Mouse (Mus musculus) intestine, embryonic 14.5 days (tissue): ENCODE measurements around the gene Farp1. TPM values are rescaled to one million over a fixed set of nuclear protein-coding genes. Genes with fewer than 3 reads are reported as not detected.

Experiments used
- ATAC-seq: fragments of 200-750 bp; cut with Nextera tagmentation; replicated peaks from 2 replicates; pipeline ENCODE4 v1.8.0; 2017; ENCODE audit warnings: low read depth, moderate number of reproducible peaks, moderate TSS enrichment, moderate library complexity; ENCODE audit not compliant: low FRiP score, low TSS enrichment
- DNase-seq: peaks from one replicate; pipeline ENCODE4 v3.0.0-alpha.2; 2018; ENCODE audit warnings: low spot score
- H3K27ac ChIP-seq: fragments of 300-500 bp; sonication (generic); 2 replicates; pipeline ENCODE4 v1.5.1; 2014; ENCODE audit warnings: low read depth, mild to moderate bottlenecking, control low read depth
- H3K27me3 ChIP-seq: fragments of 300-500 bp; sonication (generic); replicated peaks from 2 replicates; pipeline ENCODE4 v1.6.1; 2014; ENCODE audit warnings: low read length, control low read depth; ENCODE audit not compliant: control insufficient read depth, insufficient read depth
- H3K36me3 ChIP-seq: fragments of 300-500 bp; sonication (generic); 2 replicates; pipeline ENCODE4 v1.6.1; 2014; ENCODE audit warnings: low read length, control low read depth; ENCODE audit not compliant: control insufficient read depth, insufficient read depth
- H3K4me1 ChIP-seq: fragments of 300-500 bp; sonication (generic); replicated peaks from 2 replicates; pipeline ENCODE4 v1.6.1; 2014; ENCODE audit warnings: low read length, control low read depth, mixed read lengths; ENCODE audit not compliant: control insufficient read depth, insufficient read depth
- H3K4me2 ChIP-seq: fragments of 300-500 bp; sonication (generic); 2 replicates; pipeline ENCODE4 v1.6.1; 2014; ENCODE audit warnings: low read length
- H3K4me3 ChIP-seq: fragments of 300-500 bp; sonication (generic); 2 replicates; pipeline ENCODE4 v1.5.1; 2014; ENCODE audit warnings: low read depth, low read length, control low read depth, mixed read lengths
- H3K9ac ChIP-seq: fragments of 300-500 bp; sonication (generic); 2 replicates; pipeline ENCODE4 v1.6.1; 2014; ENCODE audit warnings: mild to moderate bottlenecking, low read length
- H3K9me3 ChIP-seq: fragments of 300-500 bp; sonication (generic); 2 replicates; pipeline ENCODE4 v1.6.1; 2016; ENCODE audit warnings: low read length, control low read depth; ENCODE audit not compliant: control insufficient read depth
- WGBS: fragments of 180-500 bp; shearing (Covaris S2); extraction: QIAGEN DNeasy Blood & Tissue Kit; methylation state at CpG from one replicate; pipeline ENCODE4 v1.1.7; 2014; 5-methylcytosine and 5-hydroxymethylcytosine counted together
- polyA plus RNA-seq: library from polyadenylated mRNA; unstranded; fragments of >200 nt; fragmentation: Nextera tagmentation; extraction: Ambion mirVana; gene quantifications from 2 replicates; pipeline ENCODE4 v1.2.1, GENCODE M21; 2014

The Farp1 gene
- polyA plus RNA-seq, 1 experiment from 2014 or later = 26.1 TPM

DNA sequence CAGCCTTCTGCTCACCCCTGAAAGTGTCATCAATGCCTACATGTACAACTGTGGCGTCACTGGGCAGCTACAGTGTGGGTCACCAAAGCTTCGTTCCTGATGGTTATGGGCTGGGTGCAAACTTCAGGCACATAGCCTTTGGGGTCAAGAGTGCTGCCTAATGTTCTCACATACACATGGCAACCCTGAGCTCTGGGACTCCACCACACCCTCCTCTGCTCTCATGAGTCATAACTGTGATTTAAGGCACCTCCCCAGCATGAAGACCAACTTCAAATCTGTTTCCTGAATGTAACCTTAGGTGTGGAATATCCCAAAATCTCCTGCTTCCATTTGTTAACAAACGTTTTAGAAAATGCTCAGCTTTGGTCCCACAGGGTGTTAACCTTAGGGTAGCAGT, 257.4 kb downstream of the Farp1 start:
- no peak overlapping the region for H3K27ac ChIP-seq
- H3K27me3 ChIP-seq = no peaks in the 10 kb centered on the region
- H3K36me3 ChIP-seq = peaks cover 68% of the 10 kb centered on the region
- ATAC-seq (no peak), DNase-seq (no peak)
- WGBS = 94% methylated on average over 3 of the region's 3 CpGs
- no peaks in the 10 kb centered on the region for H3K9me3 ChIP-seq
- H3K4me1 ChIP-seq = no peaks in the 10 kb centered on the region
- no peak overlapping the region for H3K9ac ChIP-seq
- no peak overlapping the region for H3K4me2 ChIP-seq
- no peak overlapping the region for H3K4me3 ChIP-seq

- Histone ChIP-seq H3K27me3 (no peaks in the 10 kb centered on the region), H3K4me1 (no peaks in the 10 kb centered on the region), H3K27ac (no peak overlapping the region), H3K36me3 (peaks cover 62% of the 10 kb centered on the region), H3K9me3 (no peaks in the 10 kb centered on the region), H3K4me3 (no peak overlapping the region), H3K9ac (no peak overlapping the region), H3K4me2 (no peak overlapping the region)
- DNase-seq (no peak), ATAC-seq (no peak)
- 89% methylated on average over 12 of the region's 12 CpGs for WGBS
Measured at GRCm38 (mm10) chr14:121294484-121294883, 259.5 kb downstream of the Farp1 start.

- DNase-seq (no peak), ATAC-seq (no peak)
- H3K4me3 ChIP-seq = no peak overlapping the region
- H3K27me3 ChIP-seq = no peaks in the 10 kb centered on the region
- no peak overlapping the region for H3K9ac ChIP-seq
- no peak overlapping the region for H3K27ac ChIP-seq
- no peak overlapping the region for H3K4me2 ChIP-seq
- peaks cover 67% of the 10 kb centered on the region for H3K36me3 ChIP-seq
- 92% methylated on average over 6 of the region's 6 CpGs for WGBS
- H3K9me3 ChIP-seq = no peaks in the 10 kb centered on the region
- no peaks in the 10 kb centered on the region for H3K4me1 ChIP-seq
Measured at GRCm38 (mm10) chr14:121297103-121297502, 262.1 kb downstream of the Farp1 start.

- DNase-seq = no peak
- peak; percentile 75 for ATAC-seq
Measured at GRCm38 (mm10) chr14:121298537-121298936, 263.5 kb downstream of the Farp1 start.

DNA sequence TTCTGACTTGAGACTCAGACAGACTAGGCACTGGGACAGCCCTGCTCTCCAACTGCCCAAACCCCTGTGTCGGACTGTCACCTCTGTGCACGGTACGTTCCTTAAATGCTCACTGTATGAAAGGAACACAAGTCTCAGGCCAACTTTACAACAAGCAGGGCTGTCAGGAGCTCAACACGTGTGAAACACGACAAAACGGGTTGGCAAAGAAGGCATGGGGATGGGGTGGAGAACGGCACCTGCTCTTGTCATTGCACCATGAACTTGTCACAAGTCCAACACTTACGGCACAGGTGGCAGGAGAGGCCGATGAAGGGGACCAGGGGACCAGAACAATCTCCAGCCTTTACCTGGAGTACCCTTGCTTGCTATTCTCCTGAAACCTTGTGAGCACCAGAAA, 264.1 kb downstream of the Farp1 start:
- H3K4me3 ChIP-seq = no peak overlapping the region
- ATAC-seq (no peak), DNase-seq (no peak)
- no peaks in the 10 kb centered on the region for H3K4me1 ChIP-seq
- no peak overlapping the region for H3K27ac ChIP-seq
- H3K36me3 ChIP-seq = peaks cover 55% of the 10 kb centered on the region
- no peak overlapping the region for H3K4me2 ChIP-seq
- H3K27me3 ChIP-seq = no peaks in the 10 kb centered on the region
- WGBS = 86% methylated on average over 9 of the region's 9 CpGs
- no peaks in the 10 kb centered on the region for H3K9me3 ChIP-seq
- H3K9ac ChIP-seq = no peak overlapping the region

More at GRCm38 (mm10) chr14:121298537-121298936, 263.5 kb downstream of the Farp1 start:
- Histone ChIP-seq H3K4me3 (no peak overlapping the region), H3K4me2 (no peak overlapping the region), H3K27ac (no peak overlapping the region), H3K9ac (no peak overlapping the region), H3K4me1 (no peaks in the 10 kb centered on the region), H3K36me3 (peaks cover 60% of the 10 kb centered on the region), H3K9me3 (no peaks in the 10 kb centered on the region), H3K27me3 (no peaks in the 10 kb centered on the region)
- 77% methylated on average over 5 of the region's 5 CpGs for WGBS

DNA sequence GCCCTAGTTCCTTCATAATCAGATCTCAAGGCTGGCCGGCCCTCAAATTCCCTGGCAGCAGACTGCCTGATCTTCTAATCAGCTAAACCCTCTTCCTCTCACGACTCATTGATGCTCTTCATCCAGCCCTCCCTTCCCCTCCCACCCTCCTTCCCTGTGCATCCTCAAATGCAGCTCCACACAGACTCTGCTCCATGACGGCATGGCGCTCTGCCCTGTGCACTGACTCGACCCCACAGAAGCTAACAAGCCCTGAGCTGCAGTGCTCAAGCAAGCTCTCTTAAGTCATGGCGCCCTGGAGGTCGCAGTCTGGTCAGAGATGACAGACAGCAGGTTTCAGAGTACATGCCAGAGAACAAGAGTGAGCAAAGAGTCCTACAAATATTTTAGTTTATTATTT, 269.5 kb downstream of the Farp1 start:
- ATAC-seq = peak; percentile 44; the same call in 1 of the 2 replicates
- DNase-seq = no peak
- WGBS = 45% methylated on average over 7 of the region's 7 CpGs
- peaks cover 40% of the 10 kb centered on the region for H3K36me3 ChIP-seq
- H3K27ac ChIP-seq = no peak overlapping the region
- no peaks in the 10 kb centered on the region for H3K27me3 ChIP-seq
- no peak overlapping the region for H3K4me3 ChIP-seq
- H3K9me3 ChIP-seq = no peaks in the 10 kb centered on the region
- no peak overlapping the region for H3K4me2 ChIP-seq
- H3K4me1 ChIP-seq = peaks cover 15% of the 10 kb centered on the region; the same call in 1 of the 2 replicates
- no peak overlapping the region for H3K9ac ChIP-seq

DNA sequence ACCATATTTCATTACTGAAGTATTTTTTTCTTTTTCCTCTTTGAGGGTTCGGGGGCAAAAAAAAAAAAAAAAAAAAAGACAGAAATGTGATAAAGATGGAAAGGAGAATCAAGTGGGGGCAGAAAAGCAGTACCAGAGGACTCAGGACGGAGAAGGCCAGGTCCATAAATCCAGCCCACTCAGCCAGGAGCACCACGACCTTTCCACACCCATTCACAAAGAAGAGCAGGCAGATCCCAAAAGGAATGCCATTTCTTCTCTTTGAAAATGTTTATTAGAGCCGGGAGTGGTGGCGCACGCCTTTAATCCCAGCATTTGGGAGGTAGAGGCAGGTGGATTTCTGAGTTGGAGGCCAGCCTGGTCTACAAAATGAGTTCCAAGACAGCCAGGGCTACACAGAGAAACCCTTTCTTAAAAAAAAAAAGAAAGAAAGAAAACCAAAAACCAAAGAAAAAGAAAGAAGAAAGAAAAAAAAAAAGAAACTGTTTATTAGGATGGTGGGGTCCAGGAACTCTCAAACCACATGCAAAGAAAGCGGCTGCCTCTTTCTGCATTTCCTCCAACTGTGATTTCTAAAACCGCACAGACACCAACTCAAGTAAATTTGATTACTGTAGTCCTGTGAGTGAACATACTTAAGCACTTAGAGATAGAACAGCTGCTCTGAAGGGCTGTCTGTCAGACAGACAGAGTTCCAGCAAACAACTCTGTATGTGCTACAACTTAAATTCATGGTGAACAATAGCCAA, 270.5 kb downstream of the Farp1 start:
- ATAC-seq (no peak), DNase-seq (no peak)
- WGBS = 48% methylated on average over 8 of the region's 8 CpGs
- Histone ChIP-seq H3K27ac (no peak overlapping the region), H3K9ac (no peak overlapping the region), H3K9me3 (no peaks in the 10 kb centered on the region), H3K27me3 (no peaks in the 10 kb centered on the region), H3K4me3 (no peak overlapping the region), H3K4me2 (no peak overlapping the region), H3K4me1 (peaks cover 24% of the 10 kb centered on the region), H3K36me3 (peaks cover 30% of the 10 kb centered on the region)

DNA sequence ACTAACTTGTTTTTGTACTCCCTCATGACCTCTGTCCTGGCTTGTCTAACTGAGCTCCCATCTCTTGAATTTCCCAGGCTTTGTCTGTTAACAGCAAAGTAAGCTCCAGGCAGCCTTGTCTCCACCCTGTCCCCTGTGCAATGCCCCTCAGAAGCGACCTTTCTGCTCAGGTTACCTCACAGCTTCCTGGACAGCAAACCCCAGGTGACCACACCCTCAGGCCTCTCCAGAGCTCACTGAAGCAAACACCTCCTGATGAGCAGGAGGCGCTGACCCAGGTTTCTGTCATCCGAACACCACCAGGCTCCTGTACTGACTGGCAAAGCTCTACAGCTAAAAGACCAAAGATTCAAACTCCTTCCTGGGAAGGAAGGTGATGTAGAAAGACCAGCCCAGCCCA, 274.9 kb downstream of the Farp1 start:
- 0 out of 2 replicates have a peak, but pooled peaks cover 7% of the 10 kb centered on the region for H3K36me3 ChIP-seq
- no peaks in the 10 kb centered on the region for H3K27me3 ChIP-seq
- no peak overlapping the region for H3K4me3 ChIP-seq
- H3K9ac ChIP-seq = no peak overlapping the region
- H3K27ac ChIP-seq = no peak overlapping the region
- no peaks in the 10 kb centered on the region for H3K9me3 ChIP-seq
- ATAC-seq (no peak), DNase-seq (no peak)
- peaks cover 32% of the 10 kb centered on the region for H3K4me1 ChIP-seq
- 65% methylated on average over 3 of the region's 3 CpGs for WGBS
- no peak overlapping the region for H3K4me2 ChIP-seq
